Mouse (Mus musculus): Measurements from ENCODE around the gene Hoxc10.

The Hoxc10 gene

GRCm38 (mm10) chr15:102966776-102967311, at the start of gene Hoxc10:
Gene Hoxc10 (plus strand): TSS chr15:102966796.
- DNase-seq: no peak

- no peak for DNase-seq
Measured at GRCm38 (mm10) chr15:102917972-102918572, 48.5 kb upstream of the Hoxc10 start.

GRCm38 (mm10) chr15:102918611-102919265, 47.9 kb upstream of the Hoxc10 start:
- no peak for DNase-seq

GRCm38 (mm10) chr15:102919336-102920180, 47.0 kb upstream of the Hoxc10 start:
- no peak for DNase-seq

GRCm38 (mm10) chr15:102920619-102921018, 46.0 kb upstream of the Hoxc10 start:
- no peak for DNase-seq

- DNase-seq: no peak
Measured at GRCm38 (mm10) chr15:102921053-102922011, 45.3 kb upstream of the Hoxc10 start, which contains the start of gene Hoxc13. Gene Hoxc13 (plus strand): TSS chr15:102921103.

- DNase-seq: no peak
Measured at GRCm38 (mm10) chr15:102922012-102922362, 44.6 kb upstream of the Hoxc10 start.

- no peak for DNase-seq
Measured at GRCm38 (mm10) chr15:102922636-102923500, 43.7 kb upstream of the Hoxc10 start.

- DNase-seq: no peak
Measured at GRCm38 (mm10) chr15:102927032-102927645, 39.5 kb upstream of the Hoxc10 start.

GRCm38 (mm10) chr15:102931706-102932358, 34.8 kb upstream of the Hoxc10 start:
- no peak for DNase-seq

GRCm38 (mm10) chr15:102934438-102934837, 32.2 kb upstream of the Hoxc10 start:
- DNase-seq: no peak

GRCm38 (mm10) chr15:102934897-102935296, 31.7 kb upstream of the Hoxc10 start:
- no peak for DNase-seq

GRCm38 (mm10) chr15:102936279-102936972, 30.2 kb upstream of the Hoxc10 start, which contains the start of gene Hoxc12:
Gene Hoxc12 (plus strand): TSS chr15:102936757.
- DNase-seq: no peak

- no peak for DNase-seq
Measured at GRCm38 (mm10) chr15:102937036-102937666, 29.4 kb upstream of the Hoxc10 start.

- no peak for DNase-seq
Measured at GRCm38 (mm10) chr15:102939256-102940155, 27.1 kb upstream of the Hoxc10 start.

GRCm38 (mm10) chr15:102942739-102943467, 23.7 kb upstream of the Hoxc10 start:
- no peak for DNase-seq

- no peak for DNase-seq
Measured at GRCm38 (mm10) chr15:102943468-102943813, 23.2 kb upstream of the Hoxc10 start.
